Mouse (Mus musculus) frontal cortex, postnatal 14 days (tissue): ENCODE data around the gene Amfr.
A peak's percentile ranks its signal among the peaks of the same experiment; 100 is the strongest.

Experiments
- DNase-seq, 2 experiments: peaks; one replicate each; pipeline ENCODE4 v3.0.0; 2022; ENCODE audit warnings: low spot score in 2 of 2

Amfr gene

DNA sequence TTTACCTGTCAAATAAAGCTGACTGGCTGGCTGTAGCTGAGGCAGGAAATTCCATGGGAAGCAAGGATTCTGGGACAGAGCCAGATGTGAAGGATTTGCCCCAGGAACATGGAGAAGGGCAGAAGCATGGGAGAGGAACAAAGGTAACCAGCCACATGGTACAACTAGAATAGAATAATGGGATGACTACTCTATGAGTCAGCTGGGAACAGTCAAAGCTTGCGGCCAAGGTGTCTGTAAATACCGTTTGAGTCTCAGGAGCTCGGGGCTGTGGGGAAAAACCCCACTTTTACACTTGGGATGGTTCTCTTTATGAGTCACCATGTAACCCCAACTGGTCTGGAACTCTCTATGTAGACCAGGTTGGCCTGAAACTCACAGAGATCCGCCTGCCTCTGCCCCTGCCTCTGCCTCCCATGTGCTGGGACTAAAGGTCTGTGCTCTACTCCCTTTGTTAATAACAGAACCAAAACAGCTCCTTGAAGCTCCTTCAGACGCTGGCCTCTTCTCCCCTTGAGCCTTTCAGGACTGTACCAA lies 30.9 kb downstream of the Amfr start:
- no peak for DNase-seq

DNA sequence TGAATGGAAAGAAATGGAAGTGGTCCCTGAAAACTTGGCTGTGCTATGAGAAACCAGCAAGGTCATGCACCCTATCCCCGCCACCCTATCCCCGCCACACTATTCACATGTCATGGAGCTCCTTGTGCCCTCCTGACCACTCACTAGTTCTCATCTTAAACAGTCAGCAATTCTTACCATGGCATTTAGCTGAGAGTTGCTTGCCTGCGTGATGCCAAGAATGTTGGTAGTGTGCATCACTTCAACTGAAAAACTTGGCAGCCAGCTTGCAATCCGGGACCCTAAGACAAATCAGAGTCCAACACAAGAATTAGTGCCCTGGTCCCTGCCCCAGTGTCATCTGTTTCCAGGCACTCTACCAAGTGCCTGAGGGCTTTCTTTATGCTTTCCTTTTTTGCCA lies 32.5 kb downstream of the Amfr start:
- no peak for DNase-seq

DNA sequence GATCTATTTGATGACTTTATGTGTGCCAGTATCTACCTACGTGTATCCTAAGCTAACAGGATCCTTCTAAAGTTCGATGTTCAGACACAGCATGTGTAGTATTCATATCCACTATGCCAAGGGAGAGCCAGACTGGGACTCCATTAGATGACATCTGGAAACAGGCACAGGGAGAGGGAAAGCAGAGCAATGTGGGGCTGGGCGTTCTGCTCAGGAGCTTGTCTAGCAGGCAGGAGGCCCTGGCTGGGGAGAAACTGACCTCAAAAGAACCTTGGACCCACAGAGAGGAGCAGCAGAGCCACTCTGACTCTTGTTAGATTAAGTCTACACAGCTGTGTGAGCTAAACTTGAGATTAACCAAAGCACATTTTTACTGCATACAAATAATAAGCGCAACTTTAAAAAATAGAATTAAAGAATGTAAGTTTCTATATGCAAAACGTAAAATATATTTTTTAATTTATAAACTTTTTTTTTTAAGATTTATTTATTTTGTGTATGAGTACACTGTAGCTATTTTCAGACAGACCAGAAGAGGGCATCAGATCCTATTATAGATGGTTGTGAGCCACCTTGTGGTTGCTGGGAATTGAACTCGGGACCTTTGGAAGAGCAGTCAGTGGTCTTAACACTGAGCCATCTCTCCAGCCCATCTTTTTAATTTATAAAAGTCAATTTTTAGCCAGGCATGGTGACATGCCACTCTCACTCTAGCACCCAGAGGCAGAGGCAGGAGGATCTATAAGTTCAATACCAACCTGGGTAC lies 36.0 kb downstream of the Amfr start:
- no peak for DNase-seq

DNA sequence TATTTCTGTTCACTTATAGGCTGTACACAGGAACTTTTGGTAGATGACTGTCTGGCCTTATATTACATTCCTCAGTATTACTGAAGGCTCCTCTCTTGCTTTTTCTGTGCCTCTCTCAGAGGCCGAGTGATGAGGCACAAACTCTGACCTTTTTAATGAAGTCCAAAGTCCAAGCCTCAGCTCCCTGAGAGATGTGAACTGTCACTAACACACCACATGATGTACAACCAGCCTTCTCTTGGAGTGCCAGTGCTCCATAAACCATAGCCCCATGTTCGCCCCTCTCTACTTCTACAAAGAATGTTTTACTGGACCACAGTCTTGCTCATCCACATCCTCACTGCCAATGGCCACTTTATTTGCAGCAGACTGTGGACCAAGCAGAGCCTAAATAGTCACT lies 37.3 kb downstream of the Amfr start:
- no peak for DNase-seq

DNA sequence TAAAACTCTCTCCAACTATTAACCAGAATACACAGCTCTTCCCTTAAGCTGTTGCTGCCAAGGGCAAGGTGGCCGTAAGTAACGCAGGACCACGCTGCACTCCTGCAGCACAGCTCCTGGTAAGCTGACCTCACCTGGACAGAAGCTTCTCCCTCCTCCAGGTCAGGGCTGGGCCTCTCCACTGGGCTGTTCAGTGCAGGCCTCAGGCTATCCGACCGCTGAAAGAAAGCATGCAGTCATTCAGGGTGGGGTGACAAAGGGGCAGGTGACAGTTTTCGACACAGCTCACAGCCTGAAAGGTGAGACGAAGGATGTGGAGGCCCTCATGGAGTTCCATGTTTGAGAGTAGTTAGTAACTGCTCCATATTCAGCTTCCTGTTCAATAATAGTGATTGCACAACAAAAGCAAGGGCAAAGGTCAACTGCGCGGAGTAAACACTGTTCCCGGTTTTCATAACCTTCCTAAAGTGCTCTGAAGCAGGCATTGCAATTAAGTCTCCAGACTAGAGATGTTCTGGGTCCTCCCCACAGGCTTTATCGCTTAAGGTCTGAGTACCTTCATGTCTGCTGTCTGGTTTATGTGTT lies 37.9 kb downstream of the Amfr start:
- peak in 1 of 2 experiments; percentile 4 for DNase-seq

DNA sequence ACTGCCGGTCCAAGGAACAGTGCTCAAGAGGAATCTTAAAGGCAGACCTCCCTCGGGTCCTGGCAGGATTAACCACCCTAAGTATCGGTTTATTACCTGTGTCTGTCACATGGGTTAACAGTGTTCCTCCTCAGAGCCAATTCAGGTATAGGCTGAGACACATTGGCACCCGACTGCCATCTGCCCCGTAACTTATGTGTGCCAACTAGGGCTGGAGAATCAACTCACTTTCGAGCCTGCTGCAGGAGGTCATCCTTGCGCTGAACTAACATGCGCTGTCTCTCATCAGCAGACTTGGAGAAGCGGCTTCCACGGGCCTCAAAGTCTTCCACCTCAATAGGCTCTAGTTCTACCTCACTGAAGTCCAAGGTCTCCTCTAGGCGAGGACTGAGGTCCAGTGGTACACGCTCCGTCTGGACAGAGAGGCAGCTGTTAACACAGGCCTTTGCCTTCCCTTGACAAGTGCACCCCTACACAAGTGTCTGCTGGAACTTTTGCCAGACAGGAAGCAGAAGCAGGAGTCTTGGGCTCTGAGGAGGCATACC lies 38.7 kb downstream of the Amfr start:
- DNase-seq = peak in 1 of 2 experiments; percentile 6

DNA sequence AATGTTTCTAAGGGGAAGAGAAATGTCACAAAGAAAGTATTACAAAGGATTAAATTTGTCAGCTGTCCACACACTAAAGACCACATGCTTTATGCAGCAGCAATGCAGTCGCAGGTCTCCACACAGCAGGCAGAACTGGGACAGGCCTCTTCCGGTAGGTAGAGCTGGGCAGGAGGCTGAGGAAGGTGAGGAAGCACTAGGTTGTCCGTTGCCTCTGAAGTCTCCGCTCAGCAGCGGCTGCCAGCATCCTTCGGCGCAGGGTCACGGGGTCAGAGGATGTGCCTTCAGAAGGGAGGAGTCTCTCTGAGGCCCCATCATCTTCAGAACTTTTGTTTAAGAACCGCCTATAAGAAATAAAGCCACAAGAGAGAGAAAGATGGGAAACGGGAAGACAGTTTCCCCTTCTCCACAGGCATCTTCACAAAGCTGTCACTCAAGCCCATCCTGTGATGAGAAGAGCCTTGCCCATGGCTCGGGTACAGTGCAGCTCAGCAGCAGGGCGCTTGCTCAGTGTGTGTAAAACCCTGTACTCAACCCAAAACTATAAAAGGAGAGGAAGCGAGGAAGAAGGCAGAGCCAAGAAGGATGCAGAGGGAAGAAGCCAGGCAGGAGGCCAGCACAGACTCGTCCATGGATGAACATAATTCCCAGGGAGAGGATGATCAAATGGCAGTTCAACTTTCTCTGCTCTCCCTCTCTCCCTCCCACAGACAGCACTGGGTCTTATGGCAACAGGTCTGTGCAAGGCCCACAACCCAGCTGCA lies 39.5 kb downstream of the Amfr start:
- DNase-seq = peak in 1 of 2 experiments; percentile 6

DNA sequence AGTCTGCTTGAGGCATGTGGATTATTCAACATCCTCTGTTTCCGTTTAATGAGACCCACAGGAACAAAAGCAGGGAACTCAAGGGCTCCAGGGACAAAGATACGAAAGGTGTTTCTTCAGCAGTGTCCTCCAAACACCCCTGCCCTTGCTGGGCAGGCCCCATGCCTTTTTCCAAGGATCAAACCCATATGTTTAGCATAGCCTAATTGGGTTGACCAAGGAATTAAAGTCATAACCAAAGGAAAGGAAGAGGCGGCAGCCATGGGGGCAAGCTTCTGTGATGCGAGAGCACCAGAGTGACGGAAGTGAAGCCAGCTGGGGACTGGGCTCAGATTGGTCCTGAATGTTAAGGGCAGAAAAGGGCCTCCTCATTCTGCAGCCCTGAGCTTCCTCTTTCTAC lies 40.4 kb downstream of the Amfr start:
- DNase-seq = peak in 1 of 2 experiments; percentile 4

DNA sequence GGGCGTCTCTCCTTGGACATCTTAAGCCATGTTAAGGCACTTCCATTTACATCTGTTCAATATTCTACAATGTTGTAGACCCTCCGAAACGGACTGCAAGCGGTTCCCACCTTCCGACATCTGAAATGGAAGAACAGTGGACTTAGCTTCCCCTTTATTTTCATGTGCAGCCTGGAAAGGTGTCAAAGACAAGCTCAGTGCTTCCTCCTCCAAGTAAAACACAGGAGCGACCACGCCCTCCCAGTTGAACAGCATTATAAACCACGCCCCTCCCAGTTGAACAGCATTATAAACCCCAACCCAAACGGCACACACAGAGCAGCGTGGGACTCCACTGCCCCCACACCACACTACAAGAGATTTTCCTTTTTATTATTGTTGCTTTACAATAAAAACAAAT lies 41.2 kb downstream of the Amfr start:
- peak in 1 of 2 experiments; percentile 4 for DNase-seq

DNA sequence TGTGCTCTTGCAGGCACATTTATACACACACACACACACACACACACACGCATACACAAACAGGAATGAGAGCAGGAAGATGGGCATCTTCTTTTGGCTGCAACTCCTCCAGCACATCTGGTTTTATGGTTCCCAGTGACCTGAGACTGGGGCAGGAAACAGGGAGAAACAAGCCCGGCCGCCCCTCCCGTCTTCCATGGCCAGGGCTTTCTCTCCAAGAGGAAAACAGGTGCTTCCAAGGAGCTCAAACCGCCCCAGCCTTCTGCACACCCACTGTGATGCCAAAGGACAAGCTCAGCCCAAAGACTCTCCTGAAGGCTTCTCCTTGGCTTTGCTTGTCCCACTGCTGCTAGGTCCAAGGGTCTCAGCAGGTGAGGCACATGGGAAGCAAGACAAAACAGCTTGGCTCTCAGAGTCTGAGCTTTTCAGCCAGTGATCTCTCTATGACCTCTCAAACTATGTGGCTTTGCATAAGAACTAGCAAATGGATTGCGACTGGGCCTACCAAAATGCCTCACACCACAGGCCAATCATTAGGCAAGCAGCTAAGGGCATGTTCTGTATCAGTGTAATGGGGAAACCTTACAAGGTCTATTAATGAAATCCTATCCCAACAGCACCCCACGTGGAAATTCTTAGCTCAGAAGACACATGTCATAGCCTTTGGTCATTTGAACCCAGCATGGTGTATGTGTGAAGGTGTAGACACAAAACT lies 42.9 kb downstream of the Amfr start:
- DNase-seq = peak in 1 of 2 experiments; percentile 12

DNA sequence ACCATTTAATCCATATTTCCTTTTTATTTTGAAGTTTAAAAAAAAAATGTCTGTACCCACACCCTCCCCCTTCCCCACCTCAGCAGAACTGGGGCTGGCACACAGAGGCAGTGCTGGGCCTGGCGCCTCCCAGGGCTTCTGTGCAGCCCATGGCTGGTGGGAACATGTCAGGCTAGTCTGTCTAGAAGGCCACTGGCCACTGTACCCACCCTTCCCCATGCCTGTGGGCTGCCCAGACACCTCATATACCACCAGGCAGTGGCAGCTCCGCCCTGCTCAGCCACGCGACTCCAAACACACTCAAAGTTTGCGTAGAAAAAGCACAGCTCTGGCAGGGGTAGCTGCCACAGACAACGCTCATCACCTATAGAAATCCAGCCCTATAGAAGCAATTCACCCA lies 44.3 kb downstream of the Amfr start:
- DNase-seq = no peak

DNA sequence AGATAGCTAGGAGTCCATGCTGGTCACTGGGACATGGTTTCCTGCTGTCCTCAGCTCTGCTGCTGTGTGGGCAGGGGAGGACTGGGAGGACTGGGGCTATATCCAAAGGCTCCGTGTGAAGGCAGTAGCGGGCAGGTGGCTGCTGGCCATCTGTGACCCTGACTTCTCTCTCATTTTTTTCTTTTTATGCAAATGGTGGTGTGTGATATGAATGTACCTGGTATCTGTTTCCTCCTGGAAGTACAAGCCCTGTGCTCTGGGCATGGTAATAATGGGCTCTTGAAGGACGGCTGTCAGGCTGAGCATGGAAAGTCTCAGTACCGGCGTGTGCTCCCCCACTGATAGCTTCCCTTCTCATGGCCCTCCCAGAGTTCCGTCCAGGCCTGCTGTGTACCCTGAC lies 51.7 kb downstream of the Amfr start:
- DNase-seq = no peak

DNA sequence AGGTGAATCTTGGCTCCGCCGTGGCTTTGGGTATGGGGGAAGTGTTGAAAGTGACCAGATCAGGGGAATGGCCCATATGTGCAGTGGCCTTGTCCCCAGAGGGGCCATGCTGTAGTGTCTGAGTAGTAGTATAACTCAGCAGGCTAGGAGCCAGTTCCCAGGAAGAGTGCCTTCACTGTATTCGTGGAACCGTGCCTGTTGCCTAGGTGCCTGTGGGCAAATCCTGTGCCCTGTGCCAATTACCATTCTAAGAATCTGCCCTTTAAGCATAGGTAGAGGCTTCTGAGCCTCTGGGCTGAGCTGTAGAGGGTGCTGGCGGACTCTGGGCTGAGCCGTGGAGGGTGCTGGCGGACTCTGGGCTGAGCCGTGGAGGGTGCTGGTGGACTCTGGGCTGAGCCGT lies 54.2 kb downstream of the Amfr start:
- no peak for DNase-seq

DNA sequence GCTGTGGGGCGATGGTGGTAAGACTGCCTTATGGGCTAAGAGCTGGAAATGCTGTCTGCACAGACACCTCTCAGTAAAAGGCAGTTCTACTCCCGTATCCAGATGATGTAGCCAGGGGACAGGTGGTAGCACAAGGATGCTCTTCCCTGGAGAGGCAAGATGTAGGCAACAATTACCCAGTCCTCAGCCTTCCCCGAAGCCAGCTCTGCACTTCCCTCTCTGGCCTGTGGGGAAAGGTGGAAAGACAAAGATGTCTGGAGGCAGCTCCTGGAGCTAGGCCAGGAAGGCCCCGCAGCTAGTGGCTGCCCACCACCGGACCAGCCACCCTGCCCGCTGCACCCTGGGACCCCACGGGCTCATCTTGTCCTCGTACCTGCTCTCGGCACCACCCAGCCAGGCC lies 60.1 kb downstream of the Amfr start:
- DNase-seq = no peak

DNA sequence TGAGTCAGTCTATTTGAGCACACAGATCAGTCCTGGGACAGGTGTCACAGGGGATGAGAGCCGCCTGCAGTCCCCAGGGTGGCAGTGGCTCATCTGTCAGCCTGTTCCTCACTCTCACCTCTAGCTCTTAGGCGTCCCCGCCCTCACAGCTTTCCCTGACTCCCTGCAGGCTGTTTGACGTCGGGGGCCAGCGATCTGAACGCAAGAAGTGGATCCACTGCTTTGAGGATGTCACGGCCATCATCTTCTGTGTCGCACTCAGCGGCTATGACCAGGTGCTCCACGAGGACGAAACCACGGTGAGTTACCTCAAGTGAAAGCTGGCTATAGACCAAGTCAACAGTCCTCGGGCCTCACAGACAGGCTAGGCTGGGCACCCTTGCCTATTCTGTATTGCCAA lies 62.5 kb downstream of the Amfr start:
- no peak for DNase-seq

DNA sequence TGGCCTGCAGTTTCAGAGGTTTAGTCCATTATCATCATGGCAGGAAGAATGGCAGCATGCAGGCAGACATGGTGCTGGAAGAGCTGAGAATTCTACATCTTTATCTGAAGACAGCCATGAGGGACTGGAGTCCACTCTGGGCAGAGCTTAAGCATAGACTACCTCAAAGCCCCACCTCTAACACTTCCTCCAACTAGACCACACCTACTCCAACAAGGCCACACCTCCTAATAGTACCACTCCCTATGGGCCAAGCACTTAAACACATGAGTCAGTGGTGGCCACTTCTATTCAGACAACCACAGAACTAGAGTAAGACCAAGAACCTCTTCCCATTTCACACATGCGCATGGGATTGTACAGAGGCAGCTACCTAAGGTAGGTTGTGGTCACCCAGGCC lies 66.2 kb downstream of the Amfr start:
- no peak for DNase-seq

DNA sequence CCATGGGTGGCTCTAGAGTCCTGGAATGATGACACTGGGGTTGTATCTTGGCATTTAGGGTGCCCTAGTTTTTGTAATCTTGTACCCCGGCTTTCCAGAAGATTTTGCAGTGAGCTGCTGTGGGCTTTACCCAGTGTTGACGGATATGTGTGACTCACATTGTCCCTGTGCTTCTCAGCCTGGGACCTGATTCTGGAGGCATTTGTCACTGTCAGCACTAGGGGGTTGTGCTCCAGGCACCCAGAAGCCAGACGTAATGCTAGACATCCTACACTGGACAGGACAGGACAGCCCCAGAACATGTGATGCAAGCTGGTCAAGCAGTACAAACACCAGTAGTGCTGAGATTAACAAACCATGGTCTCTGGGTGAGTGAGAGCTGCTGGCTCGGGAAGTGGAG lies 66.9 kb downstream of the Amfr start:
- DNase-seq = no peak

DNA sequence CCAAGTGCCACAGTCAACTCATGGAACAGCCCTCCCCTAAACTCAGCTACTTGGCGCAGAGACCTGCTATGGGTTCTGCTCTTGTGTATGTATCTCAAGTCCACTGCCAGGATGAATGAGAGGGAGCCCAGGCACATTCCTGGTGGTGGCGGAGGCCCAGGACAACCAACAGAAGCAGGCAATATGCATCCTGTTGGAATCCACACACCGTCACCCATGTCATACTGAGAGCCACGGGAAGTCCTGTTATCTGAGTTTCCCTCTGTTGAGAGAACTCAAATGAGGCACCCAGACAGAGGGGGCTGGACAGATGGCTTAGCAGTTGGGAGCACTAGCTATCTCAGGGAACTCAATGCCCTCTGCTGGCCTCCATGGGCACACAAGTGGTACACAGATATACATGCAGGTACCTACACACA lies 71.0 kb downstream of the Amfr start:
- DNase-seq = no peak

DNA sequence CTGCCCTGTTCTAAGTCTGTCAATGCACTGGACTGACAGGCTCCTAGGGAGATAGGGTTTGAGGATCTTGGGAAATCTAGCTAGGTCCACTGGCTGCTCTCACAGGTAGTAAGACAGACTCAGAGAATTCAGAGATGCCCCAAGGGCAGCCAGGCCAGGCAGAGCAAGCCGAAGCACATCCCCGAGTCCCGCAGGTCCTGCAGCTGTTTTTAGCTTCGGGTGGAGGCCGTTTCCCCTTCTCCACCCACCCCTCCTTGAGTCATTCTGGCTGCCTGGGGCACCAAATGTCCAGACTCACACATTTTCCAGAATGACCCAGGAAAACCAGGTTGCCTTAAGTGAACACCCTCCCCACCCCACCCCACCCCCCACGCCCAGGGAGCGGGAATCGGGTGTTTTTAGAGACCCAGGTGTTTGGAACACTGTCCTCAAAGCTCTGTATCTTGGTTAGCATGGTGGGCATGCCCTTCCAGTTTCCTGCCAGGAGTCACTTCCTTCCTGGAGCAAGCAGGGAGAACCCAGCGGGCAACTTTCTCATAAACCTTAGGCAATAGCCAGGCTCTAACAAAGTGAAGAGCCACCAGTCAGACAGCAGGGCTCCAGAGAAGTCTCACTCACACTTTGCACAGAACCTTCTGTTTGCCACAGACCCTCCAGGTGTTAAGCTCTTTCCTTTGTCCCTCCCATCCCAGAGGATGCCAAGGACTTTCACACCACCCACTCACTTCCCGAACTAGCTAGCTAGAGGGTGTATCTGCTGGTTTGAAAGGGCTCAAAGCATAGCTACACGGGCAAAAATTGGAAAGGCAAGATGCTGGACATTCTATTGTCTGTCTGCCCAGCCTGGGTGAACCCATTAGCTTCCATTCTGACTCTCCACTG lies 71.9 kb downstream of the Amfr start:
- DNase-seq = no peak

DNA sequence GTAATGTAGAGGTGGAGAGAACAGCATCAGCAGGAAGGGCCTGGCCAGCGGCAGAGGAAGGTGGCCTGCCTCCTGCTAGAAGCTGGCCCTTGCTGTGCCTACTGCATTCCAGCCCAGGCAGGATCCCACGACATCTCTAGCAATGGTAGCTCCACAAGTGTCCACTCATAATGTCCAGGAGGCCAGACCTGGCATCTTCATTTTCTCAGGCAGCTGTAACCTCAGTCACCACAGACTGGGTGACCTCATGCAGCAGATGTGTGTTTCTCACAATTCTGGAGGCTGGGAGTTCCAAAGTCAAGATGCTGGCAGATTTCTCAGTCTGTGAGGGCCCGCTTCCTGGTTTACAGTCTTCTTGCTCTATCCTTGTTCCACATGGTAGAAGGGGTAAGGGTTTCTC lies 74.4 kb downstream of the Amfr start:
- DNase-seq = no peak

DNA sequence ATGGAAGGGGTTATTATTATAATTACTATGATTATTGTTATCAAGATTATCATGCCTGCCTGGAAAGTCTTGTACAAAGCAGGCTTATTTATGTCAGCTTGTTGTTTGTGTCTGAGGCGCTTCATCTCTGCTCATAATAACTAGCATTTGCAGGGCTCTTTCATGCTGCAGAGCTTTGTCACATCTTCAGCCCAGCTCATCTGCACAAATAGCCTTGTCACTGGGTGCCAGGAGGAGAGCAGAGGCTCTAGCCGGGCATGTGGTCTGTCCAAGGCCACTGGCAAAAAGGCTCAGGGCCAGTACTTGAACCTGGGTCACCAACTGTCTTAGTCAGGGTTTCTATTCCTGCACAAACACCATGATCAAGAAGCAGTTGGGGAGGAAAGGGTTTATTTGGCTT lies 79.4 kb downstream of the Amfr start:
- DNase-seq = no peak
